Mouse (Mus musculus): ENCODE data around the gene Mcts1.

Mcts1 gene

GRCm38 (mm10) chrX:38656206-38656883 lies 56.0 kb downstream of the Mcts1 start:
- DNase-seq (ENCODE audit: low spot score), result no peak

All from MN1 (cell line).